Mouse (Mus musculus): ENCODE results near the gene Cog1. TPM values are rescaled to one million over a fixed set of nuclear protein-coding genes. Genes with fewer than 3 reads are reported as not detected.

Gene Cog1
- polyA plus RNA-seq, 1 experiment from 2014 or later = 25.6 TPM

GRCm38 (mm10) chr11:113687031-113687430, 38.1 kb downstream of the Cog1 start:
- Histone ChIP-seq H3K4me2 (0 out of 2 replicates have a peak overlapping the region, but pooled peaks have one; percentile 3), H3K9me3 (replicated peaks) (no peaks in the 10 kb centered on the region), H3K9ac (no peak overlapping the region), H3K4me3 (replicated peaks) (no peak overlapping the region), H3K27ac (peak overlapping the region; percentile 41; the same call in 1 of the 2 replicates), H3K4me1 (peaks cover 33% of the 10 kb centered on the region), H3K27me3 (no peaks in the 10 kb centered on the region), H3K36me3 (peaks cover 52% of the 10 kb centered on the region)
- ATAC-seq (replicated peaks; ENCODE audit: low FRiP score) = no peak
- 68% methylated on average over 2 of the region's 2 CpGs for WGBS

GRCm38 (mm10) chr11:113690506-113690905, 41.5 kb downstream of the Cog1 start:
- Histone ChIP-seq H3K4me1 (peaks cover 17% of the 10 kb centered on the region), H3K27me3 (no peaks in the 10 kb centered on the region), H3K4me2 (no peak overlapping the region), H3K4me3 (replicated peaks) (no peak overlapping the region), H3K9me3 (replicated peaks) (no peaks in the 10 kb centered on the region), H3K27ac (no peak overlapping the region), H3K36me3 (peaks cover 87% of the 10 kb centered on the region), H3K9ac (no peak overlapping the region)
- ATAC-seq (replicated peaks; ENCODE audit: low FRiP score) = no peak
- WGBS = 88% methylated on average over 12 of the region's 12 CpGs

GRCm38 (mm10) chr11:113691318-113691717, 42.3 kb downstream of the Cog1 start:
- H3K36me3 ChIP-seq = peaks cover 95% of the 10 kb centered on the region
- no peak overlapping the region for H3K27ac ChIP-seq

GRCm38 (mm10) chr11:113691851-113692250, 42.9 kb downstream of the Cog1 start:
- no peak for ATAC-seq (replicated peaks; ENCODE audit: low FRiP score)
- H3K27ac ChIP-seq = no peak overlapping the region
- H3K27me3 ChIP-seq = no peaks in the 10 kb centered on the region
- H3K9me3 ChIP-seq (replicated peaks) = no peaks in the 10 kb centered on the region
- no peak overlapping the region for H3K4me3 ChIP-seq (replicated peaks)
- 70% methylated on average over 3 of the region's 3 CpGs for WGBS
- peaks cover 96% of the 10 kb centered on the region for H3K36me3 ChIP-seq
- H3K4me2 ChIP-seq = no peak overlapping the region
- peaks cover 6% of the 10 kb centered on the region for H3K4me1 ChIP-seq
- H3K9ac ChIP-seq = no peak overlapping the region

More at GRCm38 (mm10) chr11:113691318-113691717, 42.3 kb downstream of the Cog1 start:
- no peaks in the 10 kb centered on the region for H3K27me3 ChIP-seq
- 87% methylated on average over 5 of the region's 5 CpGs for WGBS
- H3K9me3 ChIP-seq (replicated peaks) = no peaks in the 10 kb centered on the region
- no peak overlapping the region for H3K4me2 ChIP-seq
- H3K4me3 ChIP-seq (replicated peaks) = no peak overlapping the region
- ATAC-seq (replicated peaks; ENCODE audit: low FRiP score) = no peak
- peaks cover 11% of the 10 kb centered on the region for H3K4me1 ChIP-seq
- no peak overlapping the region for H3K9ac ChIP-seq

DNA sequence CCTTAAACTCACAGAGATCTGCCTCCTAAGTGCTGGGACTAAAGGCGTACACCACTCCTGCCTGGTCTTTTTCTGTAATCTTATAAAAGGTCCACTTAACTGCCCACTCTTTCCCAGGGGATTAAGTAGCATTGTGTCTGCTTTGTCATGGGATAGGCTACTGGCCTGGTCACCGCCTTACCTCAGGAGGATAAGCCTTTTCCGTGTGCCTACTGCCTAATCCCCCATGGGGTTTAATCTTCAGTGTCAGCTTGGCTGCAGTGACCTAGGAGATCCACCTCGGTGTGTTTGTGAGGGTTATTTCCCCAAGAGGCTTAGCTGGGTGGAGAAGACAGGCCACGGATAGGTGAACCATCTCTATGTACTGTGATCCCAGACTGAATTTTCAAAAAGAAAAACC, 48.6 kb downstream of the Cog1 start:
- Histone ChIP-seq H3K4me1 (peaks cover 11% of the 10 kb centered on the region), H3K36me3 (peaks cover 46% of the 10 kb centered on the region), H3K27me3 (no peaks in the 10 kb centered on the region), H3K9me3 (replicated peaks) (no peaks in the 10 kb centered on the region), H3K27ac (no peak overlapping the region), H3K9ac (no peak overlapping the region), H3K4me2 (no peak overlapping the region), H3K4me3 (replicated peaks) (no peak overlapping the region)
- WGBS = 76% methylated on average over 5 of the region's 5 CpGs
- no peak for ATAC-seq (replicated peaks; ENCODE audit: low FRiP score)

GRCm38 (mm10) chr11:113698013-113698545, 49.1 kb downstream of the Cog1 start:
- Histone ChIP-seq H3K9me3 (replicated peaks) (no peaks in the 10 kb centered on the region), H3K4me3 (replicated peaks) (no peak overlapping the region), H3K27ac (no peak overlapping the region), H3K4me2 (no peak overlapping the region), H3K27me3 (no peaks in the 10 kb centered on the region), H3K9ac (no peak overlapping the region), H3K4me1 (peaks cover 11% of the 10 kb centered on the region), H3K36me3 (peaks cover 40% of the 10 kb centered on the region)
- peak; percentile 76 for ATAC-seq (replicated peaks; ENCODE audit: low FRiP score)
- 48% methylated on average over 12 of the region's 12 CpGs for WGBS

DNA sequence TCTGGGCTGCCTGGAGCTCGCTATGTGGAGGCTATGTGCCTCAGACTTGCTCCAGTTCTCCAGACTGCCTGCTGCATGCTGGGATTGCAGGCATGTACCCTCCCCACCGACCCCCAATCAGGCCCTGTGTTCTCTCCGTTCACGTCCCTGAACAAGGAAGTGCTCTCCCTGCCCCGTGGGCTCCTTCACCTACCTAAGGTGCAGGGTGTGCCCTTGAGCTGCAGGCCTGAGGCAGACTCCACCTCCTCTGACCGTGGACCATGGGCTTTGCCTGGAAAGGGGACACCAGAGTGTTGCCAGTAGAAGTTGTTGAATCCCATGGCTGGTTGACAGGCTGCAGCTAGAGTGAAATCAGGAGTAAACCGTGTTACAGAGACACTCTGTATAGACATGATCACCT, 50.7 kb downstream of the Cog1 start:
- 81% methylated on average over 7 of the region's 7 CpGs for WGBS
- Histone ChIP-seq H3K9ac (no peak overlapping the region), H3K9me3 (replicated peaks) (no peaks in the 10 kb centered on the region), H3K4me3 (replicated peaks) (no peak overlapping the region), H3K27ac (no peak overlapping the region), H3K4me1 (peaks cover 16% of the 10 kb centered on the region), H3K36me3 (peaks cover 25% of the 10 kb centered on the region), H3K27me3 (no peaks in the 10 kb centered on the region), H3K4me2 (no peak overlapping the region)
- no peak for ATAC-seq (replicated peaks; ENCODE audit: low FRiP score)

DNA sequence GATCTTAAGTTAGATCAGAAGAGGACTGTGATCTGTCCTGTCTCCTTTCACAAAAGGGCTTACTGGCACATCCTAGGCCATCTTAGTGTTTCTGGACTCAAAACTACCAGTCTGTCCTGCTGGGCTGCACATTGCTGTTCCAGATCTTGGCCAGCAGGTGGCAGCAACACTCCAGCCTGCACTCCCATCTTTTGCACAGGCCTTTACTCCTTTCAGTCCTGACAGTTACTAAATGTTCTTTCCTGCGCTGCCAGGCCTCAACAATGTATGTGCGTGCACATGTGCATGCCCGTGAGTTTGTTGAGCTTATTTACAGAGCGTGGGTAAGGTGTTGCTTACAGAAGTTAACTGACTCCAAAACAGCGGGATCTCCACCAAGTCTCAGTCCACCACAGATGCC, 54.8 kb downstream of the Cog1 start:
- peaks cover 8% of the 10 kb centered on the region; the same call in 1 of the 2 replicates for H3K36me3 ChIP-seq
- no peak overlapping the region for H3K4me3 ChIP-seq (replicated peaks)
- H3K4me1 ChIP-seq = peaks cover 9% of the 10 kb centered on the region; the same call in 1 of the 2 replicates
- H3K9ac ChIP-seq = no peak overlapping the region
- ATAC-seq (replicated peaks; ENCODE audit: low FRiP score) = no peak; the same call in 1 of the 2 replicates
- no peaks in the 10 kb centered on the region for H3K27me3 ChIP-seq
- WGBS = 38% methylated on average over 5 of the region's 5 CpGs
- no peaks in the 10 kb centered on the region for H3K9me3 ChIP-seq (replicated peaks)
- H3K27ac ChIP-seq = no peak overlapping the region
- H3K4me2 ChIP-seq = no peak overlapping the region

DNA sequence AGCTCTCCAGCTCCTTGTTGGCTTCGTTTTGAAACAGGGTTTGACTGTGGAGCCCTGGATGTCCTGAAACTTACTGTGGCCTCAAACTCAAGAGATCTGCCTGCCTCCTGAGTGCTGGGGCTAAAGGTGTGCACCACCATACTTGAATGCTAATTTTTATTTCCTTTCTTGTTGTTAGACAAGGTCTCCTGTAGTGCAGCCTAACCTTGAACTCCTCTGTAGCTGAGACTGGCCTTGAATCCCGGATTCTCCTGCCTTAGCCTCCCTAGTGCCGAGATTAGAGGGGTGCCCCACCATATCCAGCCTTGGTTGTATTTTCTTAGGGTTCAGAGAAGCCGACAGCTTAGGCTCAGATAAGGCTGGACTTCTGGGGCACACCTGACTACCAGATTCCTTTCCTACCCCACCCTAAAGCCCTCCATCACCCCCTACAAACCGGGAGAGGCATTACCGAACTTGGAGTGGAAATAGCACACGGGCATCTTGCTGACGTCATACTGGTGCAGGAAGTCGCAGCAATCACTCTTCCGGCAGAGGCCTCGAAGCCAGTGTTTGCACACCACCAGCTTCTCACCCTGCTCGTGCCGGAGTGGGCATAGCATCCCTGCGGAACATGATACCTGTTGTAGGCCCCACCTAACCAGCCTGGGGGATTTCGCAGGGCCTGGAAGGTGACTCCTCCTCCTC, 57.1 kb downstream of the Cog1 start:
- Histone ChIP-seq H3K4me1 (peaks cover 30% of the 10 kb centered on the region), H3K36me3 (peaks cover 8% of the 10 kb centered on the region; the same call in 1 of the 2 replicates), H3K9me3 (replicated peaks) (no peaks in the 10 kb centered on the region), H3K4me3 (replicated peaks) (no peak overlapping the region), H3K27me3 (0 out of 2 replicates have a peak, but pooled peaks cover 4% of the 10 kb centered on the region), H3K9ac (no peak overlapping the region), H3K27ac (no peak overlapping the region), H3K4me2 (no peak overlapping the region)
- 79% methylated on average over 15 of the region's 15 CpGs for WGBS
- no peak for ATAC-seq (replicated peaks; ENCODE audit: low FRiP score)

- Histone ChIP-seq H3K36me3 (peaks cover 8% of the 10 kb centered on the region; the same call in 1 of the 2 replicates), H3K27me3 (0 out of 2 replicates have a peak, but pooled peaks cover 4% of the 10 kb centered on the region), H3K4me3 (replicated peaks) (no peak overlapping the region), H3K4me1 (peaks cover 30% of the 10 kb centered on the region), H3K4me2 (no peak overlapping the region), H3K9me3 (replicated peaks) (no peaks in the 10 kb centered on the region), H3K27ac (peak overlapping the region; percentile 29; the same call in 1 of the 2 replicates), H3K9ac (no peak overlapping the region)
- WGBS = 57% methylated on average over 19 of the region's 19 CpGs
- no peak for ATAC-seq (replicated peaks; ENCODE audit: low FRiP score)
Measured at GRCm38 (mm10) chr11:113708629-113709213, 59.8 kb downstream of the Cog1 start.

GRCm38 (mm10) chr11:113709272-113709671, 60.3 kb downstream of the Cog1 start:
- Histone ChIP-seq H3K9ac (no peak overlapping the region), H3K36me3 (peaks cover 8% of the 10 kb centered on the region; the same call in 1 of the 2 replicates), H3K4me1 (peaks cover 26% of the 10 kb centered on the region), H3K27me3 (0 out of 2 replicates have a peak, but pooled peaks cover 4% of the 10 kb centered on the region), H3K27ac (no peak overlapping the region), H3K4me2 (0 out of 2 replicates have a peak overlapping the region, but pooled peaks have one; percentile 5), H3K4me3 (replicated peaks) (no peak overlapping the region), H3K9me3 (replicated peaks) (no peaks in the 10 kb centered on the region)
- 20% methylated on average over 15 of the region's 15 CpGs for WGBS
- ATAC-seq (replicated peaks; ENCODE audit: low FRiP score) = no peak

DNA sequence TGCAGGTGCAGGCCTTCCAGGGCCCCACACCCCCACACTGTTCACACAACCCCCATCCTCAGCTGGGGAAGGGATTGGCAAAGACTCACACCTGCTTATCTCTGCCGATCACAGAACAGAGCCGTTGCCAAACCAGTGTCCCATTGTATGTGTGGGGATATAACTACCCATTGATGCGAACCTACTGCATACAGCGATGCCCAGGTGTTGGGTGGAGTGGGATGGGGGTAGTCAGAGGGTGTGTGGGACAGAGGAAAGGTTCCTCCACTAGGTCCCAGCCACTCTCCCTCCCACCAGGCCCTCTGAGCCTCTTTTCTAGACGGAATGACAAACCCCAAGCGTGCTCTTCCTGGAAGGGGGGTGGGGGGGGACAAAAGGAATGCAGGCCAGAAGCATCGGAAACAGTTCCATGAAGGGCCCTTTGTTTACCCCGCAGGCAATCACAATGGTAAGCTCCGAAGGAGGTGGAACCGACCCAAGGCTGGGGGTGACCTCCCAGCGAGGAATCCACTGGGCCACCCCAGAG, 60.8 kb downstream of the Cog1 start, which contains the start of gene Cpsf4l:
Gene Cpsf4l, minus strand, starts transcription at position 287 of the 526 bp plus-strand sequence.
- Histone ChIP-seq H3K27me3 (0 out of 2 replicates have a peak, but pooled peaks cover 4% of the 10 kb centered on the region), H3K27ac (peak within 1 kb of the TSS; percentile 83), H3K4me3 (replicated peaks) (no peak within 1 kb of the TSS), H3K9me3 (replicated peaks) (no peaks in the 10 kb centered on the region), H3K9ac (peak within 1 kb of the TSS; percentile 25; the same call in 1 of the 2 replicates), H3K36me3 (peaks cover 8% of the 10 kb centered on the region; the same call in 1 of the 2 replicates), H3K4me1 (peaks cover 24% of the 10 kb centered on the region), H3K4me2 (peak within 1 kb of the TSS; percentile 5; the same call in 1 of the 2 replicates)
- no peak for ATAC-seq (replicated peaks; ENCODE audit: low FRiP score)
- WGBS = 13% methylated on average over 11 of the region's 11 CpGs

Measured in kidney, embryonic 15.5 days (tissue).